Mouse (Mus musculus): ENCODE measurements around the gene Bglap3. TPM values are rescaled to one million over a fixed set of nuclear protein-coding genes. Genes with fewer than 3 reads are reported as not detected.
"Not testable (repeated sequence)": the region's sequence is repeated elsewhere in the genome, so short reads cannot be mapped to it uniquely, and the experiment has no call there.

Gene Bglap3
- polyA plus RNA-seq, 1 experiment from 2014 or later: not detected

GRCm38 (mm10) chr3:88368511-88368910 lies 4.0 kb downstream of the Bglap3 start:
- H3K36me3 ChIP-seq; H3K9me3 ChIP-seq; H3K4me3 ChIP-seq; H3K4me2 ChIP-seq; H3K27ac ChIP-seq (replicated peaks); H3K9ac ChIP-seq; H3K27me3 ChIP-seq; ATAC-seq (ENCODE audit: low FRiP score, low read depth); H3K4me1 ChIP-seq (replicated peaks): not testable (repeated sequence)
- WGBS: 90% methylated on average over 7 of the region's 7 CpGs

- not testable (repeated sequence) for H3K27ac ChIP-seq (replicated peaks); H3K4me1 ChIP-seq (replicated peaks); H3K36me3 ChIP-seq; H3K27me3 ChIP-seq; H3K9ac ChIP-seq; H3K4me3 ChIP-seq; H3K9me3 ChIP-seq
- H3K4me2 ChIP-seq: peak overlapping the region; percentile 47; the same call in 1 of the 2 replicates
- peak; percentile 23; the same call in 1 of the 2 replicates for ATAC-seq (ENCODE audit: low FRiP score, low read depth)
- 55% methylated on average over 3 of the region's 7 CpGs for WGBS
These were observed 5.0 kb downstream of the Bglap3 start for GRCm38 (mm10) chr3:88367517-88367916.

GRCm38 (mm10) chr3:88366830-88367428 lies 5.6 kb downstream of the Bglap3 start:
- H3K9me3 ChIP-seq: not testable (repeated sequence)
- under 1% methylated on average over 20 of the region's 22 CpGs for WGBS
- peak overlapping the region; percentile 51; the same call in 1 of the 2 replicates for H3K27ac ChIP-seq (replicated peaks)

GRCm38 (mm10) chr3:88365705-88366361 lies 6.7 kb downstream of the Bglap3 start:
- Histone ChIP-seq H3K9me3 (no peaks in the 10 kb centered on the region), H3K36me3 (peaks cover 22% of the 10 kb centered on the region), H3K4me2 (peak overlapping the region; percentile 47), H3K4me3 (no peak overlapping the region), H3K4me1 (replicated peaks) (no peaks in the 10 kb centered on the region; the same call in 1 of the 2 replicates), H3K27me3 (0 out of 2 replicates have a peak, but pooled peaks cover 7% of the 10 kb centered on the region), H3K9ac (no peak overlapping the region), H3K27ac (replicated peaks) (no peak overlapping the region)
- WGBS: 34% methylated on average over 34 of the region's 34 CpGs
- ATAC-seq (ENCODE audit: low FRiP score, low read depth): no peak

More at GRCm38 (mm10) chr3:88366830-88367428, 5.6 kb downstream of the Bglap3 start:
- peak overlapping the region; percentile 31 for H3K4me3 ChIP-seq
- H3K4me1 ChIP-seq (replicated peaks); H3K27me3 ChIP-seq: not testable (repeated sequence)
- peak overlapping the region; percentile 47 for H3K4me2 ChIP-seq
- peak; percentile 85 for ATAC-seq (ENCODE audit: low FRiP score, low read depth)
- peaks cover 11% of the 10 kb centered on the region for H3K36me3 ChIP-seq
- 0 out of 2 replicates have a peak overlapping the region, but pooled peaks have one; percentile 16 for H3K9ac ChIP-seq

GRCm38 (mm10) chr3:88364337-88364736 lies 8.2 kb downstream of the Bglap3 start, which contains the start of gene Paqr6:
Paqr6 (plus strand) TSS chr3:88364584.
- H3K9ac ChIP-seq: no peak within 1 kb of the TSS
- peaks cover 36% of the 10 kb centered on the region for H3K36me3 ChIP-seq
- H3K4me2 ChIP-seq: 0 out of 2 replicates have a peak within 1 kb of the TSS, but pooled peaks have one; percentile 12
- no peaks in the 10 kb centered on the region for H3K9me3 ChIP-seq
- H3K4me3 ChIP-seq: no peak within 1 kb of the TSS
- 2% methylated on average over 16 of the region's 16 CpGs for WGBS
- H3K27me3 ChIP-seq: 0 out of 2 replicates have a peak, but pooled peaks cover 7% of the 10 kb centered on the region
- ATAC-seq (ENCODE audit: low FRiP score, low read depth): no peak
- H3K4me1 ChIP-seq (replicated peaks): no peaks in the 10 kb centered on the region; the same call in 1 of the 2 replicates
- no peak within 1 kb of the TSS for H3K27ac ChIP-seq (replicated peaks)

GRCm38 (mm10) chr3:88363700-88364099 lies 8.8 kb downstream of the Bglap3 start:
- peaks cover 43% of the 10 kb centered on the region for H3K36me3 ChIP-seq
- no peaks in the 10 kb centered on the region for H3K9me3 ChIP-seq
- no peak overlapping the region for H3K9ac ChIP-seq
- H3K27ac ChIP-seq (replicated peaks): no peak overlapping the region
- peak; percentile 49; the same call in 1 of the 2 replicates for ATAC-seq (ENCODE audit: low FRiP score, low read depth)
- WGBS: 61% methylated on average over 4 of the region's 4 CpGs
- no peak overlapping the region for H3K4me2 ChIP-seq
- H3K4me1 ChIP-seq (replicated peaks): no peaks in the 10 kb centered on the region; the same call in 1 of the 2 replicates
- no peak overlapping the region for H3K4me3 ChIP-seq
- H3K27me3 ChIP-seq: 0 out of 2 replicates have a peak, but pooled peaks cover 7% of the 10 kb centered on the region

GRCm38 (mm10) chr3:88361612-88362313 lies 10.8 kb downstream of the Bglap3 start:
- Histone ChIP-seq H3K4me2 (no peak overlapping the region), H3K9ac (no peak overlapping the region), H3K4me1 (replicated peaks) (no peaks in the 10 kb centered on the region; the same call in 1 of the 2 replicates), H3K9me3 (no peaks in the 10 kb centered on the region), H3K36me3 (peaks cover 57% of the 10 kb centered on the region), H3K27me3 (0 out of 2 replicates have a peak, but pooled peaks cover 7% of the 10 kb centered on the region), H3K27ac (replicated peaks) (no peak overlapping the region), H3K4me3 (no peak overlapping the region)
- ATAC-seq (ENCODE audit: low FRiP score, low read depth): no peak
- WGBS: 91% methylated on average over 2 of the region's 2 CpGs

GRCm38 (mm10) chr3:88361096-88361495 lies 11.4 kb downstream of the Bglap3 start:
- no peak overlapping the region for H3K27ac ChIP-seq (replicated peaks)
- no peak overlapping the region for H3K4me2 ChIP-seq

GRCm38 (mm10) chr3:88359989-88360388 lies 12.6 kb downstream of the Bglap3 start:
- no peak overlapping the region for H3K4me3 ChIP-seq
- no peak overlapping the region for H3K4me2 ChIP-seq
- H3K9ac ChIP-seq: no peak overlapping the region
- peaks cover 75% of the 10 kb centered on the region for H3K36me3 ChIP-seq
- no peaks in the 10 kb centered on the region for H3K9me3 ChIP-seq
- no peaks in the 10 kb centered on the region for H3K4me1 ChIP-seq (replicated peaks)
- H3K27ac ChIP-seq (replicated peaks): no peak overlapping the region
- no peaks in the 10 kb centered on the region for H3K27me3 ChIP-seq
- WGBS: 63% methylated on average over 3 of the region's 3 CpGs
- ATAC-seq (ENCODE audit: low FRiP score, low read depth): no peak

More at GRCm38 (mm10) chr3:88361096-88361495, 11.4 kb downstream of the Bglap3 start:
- Histone ChIP-seq H3K4me3 (no peak overlapping the region), H3K9me3 (no peaks in the 10 kb centered on the region), H3K9ac (no peak overlapping the region), H3K36me3 (peaks cover 64% of the 10 kb centered on the region), H3K27me3 (0 out of 2 replicates have a peak, but pooled peaks cover 6% of the 10 kb centered on the region), H3K4me1 (replicated peaks) (no peaks in the 10 kb centered on the region; the same call in 1 of the 2 replicates)
- WGBS: 90% methylated on average over 6 of the region's 6 CpGs
- no peak for ATAC-seq (ENCODE audit: low FRiP score, low read depth)

GRCm38 (mm10) chr3:88359584-88359983 lies 13.0 kb downstream of the Bglap3 start:
- no peaks in the 10 kb centered on the region for H3K9me3 ChIP-seq

GRCm38 (mm10) chr3:88354396-88355165 lies 18.0 kb downstream of the Bglap3 start:
- Histone ChIP-seq H3K36me3 (peaks cover 94% of the 10 kb centered on the region), H3K9ac (no peak overlapping the region), H3K27ac (replicated peaks) (no peak overlapping the region), H3K4me2 (no peak overlapping the region), H3K4me1 (replicated peaks) (no peaks in the 10 kb centered on the region), H3K9me3 (no peaks in the 10 kb centered on the region), H3K4me3 (no peak overlapping the region), H3K27me3 (no peaks in the 10 kb centered on the region)
- no peak for ATAC-seq (ENCODE audit: low FRiP score, low read depth)
- WGBS: 92% methylated on average over 8 of the region's 8 CpGs

More at GRCm38 (mm10) chr3:88359584-88359983, 13.0 kb downstream of the Bglap3 start:
- no peaks in the 10 kb centered on the region for H3K27me3 ChIP-seq
- H3K4me3 ChIP-seq: no peak overlapping the region
- no peak overlapping the region for H3K4me2 ChIP-seq
- peaks cover 79% of the 10 kb centered on the region for H3K36me3 ChIP-seq
- WGBS: 59% methylated on average over 5 of the region's 5 CpGs
- H3K27ac ChIP-seq (replicated peaks): no peak overlapping the region
- no peak for ATAC-seq (ENCODE audit: low FRiP score, low read depth)
- H3K4me1 ChIP-seq (replicated peaks): no peaks in the 10 kb centered on the region
- H3K9ac ChIP-seq: no peak overlapping the region
